Mouse (Mus musculus) thymus, adult 2 months (tissue): ENCODE results near the gene Adam1a.

Experiments used
- CTCF ChIP-seq: fragments of 200-500 bp; IDR thresholded peaks from 2 replicates; pipeline ENCODE4 v1.5.1; 2012; ENCODE audit warnings: mild to moderate bottlenecking, control low read depth, low read length, moderate library complexity, borderline replicate concordance; ENCODE audit not compliant: control insufficient read depth, poor library complexity, insufficient read depth; ENCODE audit errors: extremely low read depth
- POLR2A ChIP-seq: fragments of 200-500 bp; IDR thresholded peaks from 2 replicates; pipeline ENCODE4 v1.6.1; 2012; ENCODE audit warnings: mild to moderate bottlenecking, low read length, control low read depth, moderate library complexity; ENCODE audit not compliant: control insufficient read depth, poor library complexity, insufficient read depth; ENCODE audit errors: extremely low read depth

DNA sequence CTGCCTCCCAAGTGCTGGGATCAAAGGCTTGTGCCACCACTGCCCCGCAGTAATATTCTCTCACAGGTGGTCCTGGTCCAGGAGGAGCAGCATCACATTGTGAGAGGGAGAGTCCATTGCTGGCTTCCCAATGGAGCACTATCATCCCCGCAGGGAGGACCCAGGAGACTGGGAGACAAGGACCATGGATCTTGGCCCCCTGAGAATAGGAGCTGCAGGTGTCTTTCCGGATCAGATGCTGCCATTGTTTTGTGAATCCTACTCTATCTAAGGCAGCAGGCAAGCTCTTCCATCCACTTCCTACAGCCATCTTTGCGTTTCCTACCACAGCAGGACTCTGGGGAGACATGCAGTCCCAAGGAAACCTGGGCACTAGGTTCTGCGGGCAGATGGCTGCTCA lies 40.4 kb upstream of the Adam1a start:
- TF ChIP-seq CTCF (no peak), POLR2A (no peak)
